Mouse (Mus musculus) CH12.LX (cell line): Measurements from ENCODE around the gene She. TPM values are rescaled to one million over a fixed set of nuclear protein-coding genes. Genes with fewer than 3 reads are reported as not detected.

Experiments
- DNase-seq: peaks from one replicate; pipeline ENCODE4 v3.0.0-alpha.2; 2013; ENCODE audit errors: extremely low read depth
- H3K27ac ChIP-seq: 2 replicates; pipeline ENCODE4 v1.5.1; 2012; ENCODE audit warnings: low read depth, mild to moderate bottlenecking, control low read depth, moderate library complexity; ENCODE audit not compliant: insufficient read depth
- H3K27me3 ChIP-seq: replicated peaks from 2 replicates; pipeline ENCODE3; 2012; ENCODE audit warnings: inconsistent platforms
- H3K36me3 ChIP-seq, 2 experiments: replicated peaks in 1 of 2; 2 replicates each; pipeline versions ENCODE3 to v1.6.1; 2012; ENCODE audit warnings: inconsistent platforms in 1 of 2, low read length in 1 of 2, mild to moderate bottlenecking in 1 of 2, mixed read lengths in 1 of 2, moderate library complexity in 1 of 2; ENCODE audit not compliant: control insufficient read depth in 1 of 2, insufficient read depth in 1 of 2
- H3K4me1 ChIP-seq, 2 experiments: 2 replicates each; pipeline ENCODE4 v1.6.1; 2012; ENCODE audit warnings: inconsistent platforms in 1 of 2, moderate library complexity in 1 of 2; ENCODE audit not compliant: insufficient read depth in 2 of 2, control insufficient read depth in 1 of 2
- H3K4me2 ChIP-seq: 2 replicates; pipeline ENCODE4 v1.6.1; 2012; ENCODE audit warnings: low read depth, mild to moderate bottlenecking, control low read depth; ENCODE audit not compliant: poor library complexity, insufficient read depth, severe bottlenecking
- H3K4me3 ChIP-seq, 3 experiments: fragments of 150-350 bp in 1 of 3; sonication (generic) in 1 of 3; replicated peaks in 1 of 3; 2 replicates each; pipeline versions ENCODE3 to v1.5.1; 2011 to 2012; ENCODE audit warnings: low read depth in 2 of 3, low read length in 2 of 3, mild to moderate bottlenecking in 2 of 3, moderate library complexity in 2 of 3, control low read depth in 1 of 3, improper control_type of control experiment in 1 of 3, inconsistent platforms in 1 of 3, mixed read lengths in 1 of 3; ENCODE audit not compliant: poor library complexity in 1 of 3
- H3K79me2 ChIP-seq: replicated peaks from 2 replicates; pipeline ENCODE4 v1.6.1; 2012; ENCODE audit warnings: mild to moderate bottlenecking, moderate library complexity; ENCODE audit not compliant: control insufficient read depth, poor library complexity, insufficient read depth, severe bottlenecking; ENCODE audit errors: extremely low read depth
- H3K9ac ChIP-seq: 2 replicates; pipeline ENCODE4 v1.6.1; 2012; ENCODE audit warnings: low read depth, mild to moderate bottlenecking, control low read depth, moderate library complexity; ENCODE audit not compliant: insufficient read depth
- H3K9me3 ChIP-seq: replicated peaks from 2 replicates; pipeline ENCODE3; 2012; ENCODE audit warnings: low read length, inconsistent platforms, mixed read lengths
- BHLHE40 ChIP-seq: IDR thresholded peaks from 2 replicates; pipeline ENCODE4 v1.6.1; 2011; ENCODE audit warnings: mild to moderate bottlenecking, low read depth, low read length, improper control_type of control experiment
- CHD1 ChIP-seq: IDR thresholded peaks from 2 replicates; pipeline ENCODE4 v1.6.1; 2012; ENCODE audit warnings: low read depth, low read length, improper control_type of control experiment, inconsistent platforms
- CHD2 ChIP-seq: IDR thresholded peaks from 2 replicates; pipeline ENCODE4 v1.6.1; 2011; ENCODE audit warnings: low read length, improper control_type of control experiment
- CTCF ChIP-seq, 2 experiments: IDR thresholded peaks in 1 of 2; conservative IDR thresholded peaks in 1 of 2; 2 replicates each; pipeline ENCODE4 v1.5.1; 2011 to 2012; ENCODE audit warnings: low read depth in 2 of 2, low read length in 2 of 2, improper control_type of control experiment in 1 of 2, inconsistent platforms in 1 of 2, mild to moderate bottlenecking in 1 of 2, moderate library complexity in 1 of 2
- E2F4 ChIP-seq: IDR thresholded peaks from 2 replicates; pipeline ENCODE4 v1.6.1; 2011; ENCODE audit warnings: low read depth, low read length, improper control_type of control experiment; ENCODE audit not compliant: insufficient replicate concordance
- ELF1 ChIP-seq: IDR thresholded peaks from 2 replicates; pipeline ENCODE4 v1.6.1; 2014; ENCODE audit warnings: low read depth, mild to moderate bottlenecking, inconsistent platforms, low read length, improper control_type of control experiment
- EP300 ChIP-seq: IDR thresholded peaks from 2 replicates; pipeline ENCODE4 v1.6.1; 2011; ENCODE audit warnings: low read length, improper control_type of control experiment
- ETS1 ChIP-seq: conservative IDR thresholded peaks from 2 replicates; pipeline ENCODE4 v1.6.1; 2012; ENCODE audit warnings: low read depth, mild to moderate bottlenecking, inconsistent platforms, low read length, improper control_type of control experiment, moderate library complexity
- GABPA ChIP-seq: IDR thresholded peaks from 2 replicates; pipeline ENCODE4 v1.6.1; 2012; ENCODE audit warnings: low read depth, low read length, improper control_type of control experiment, inconsistent platforms; ENCODE audit not compliant: insufficient replicate concordance
- HCFC1 ChIP-seq: IDR thresholded peaks from 2 replicates; pipeline ENCODE4 v1.6.1; 2012; ENCODE audit warnings: low read depth, mild to moderate bottlenecking, inconsistent platforms, low read length, improper control_type of control experiment
- IRF4 ChIP-seq: IDR thresholded peaks from 2 replicates; pipeline ENCODE4 v1.6.1; 2014; ENCODE audit warnings: low read depth, mild to moderate bottlenecking, inconsistent platforms, low read length, improper control_type of control experiment
- JUND ChIP-seq: conservative IDR thresholded peaks from 2 replicates; pipeline ENCODE4 v1.6.1; 2011; ENCODE audit warnings: low read depth, low read length, improper control_type of control experiment
- KAT2A ChIP-seq: IDR thresholded peaks from 2 replicates; pipeline ENCODE4 v1.6.1; 2012; ENCODE audit warnings: low read length, improper control_type of control experiment, inconsistent platforms; ENCODE audit not compliant: insufficient replicate concordance
- MAFK ChIP-seq: IDR thresholded peaks from 2 replicates; pipeline ENCODE4 v1.6.1; 2011; ENCODE audit warnings: low read length, improper control_type of control experiment; ENCODE audit not compliant: insufficient replicate concordance
- MAX ChIP-seq: IDR thresholded peaks from 2 replicates; pipeline ENCODE4 v1.6.1; 2011; ENCODE audit warnings: low read length, improper control_type of control experiment
- MAZ ChIP-seq: IDR thresholded peaks from 2 replicates; pipeline ENCODE4 v1.6.1; 2012; ENCODE audit warnings: low read depth, mild to moderate bottlenecking, inconsistent platforms, low read length, improper control_type of control experiment, moderate library complexity
- MEF2A ChIP-seq: IDR thresholded peaks from 2 replicates; pipeline ENCODE4 v1.6.1; 2014; ENCODE audit warnings: low read depth, mild to moderate bottlenecking, inconsistent platforms, low read length, improper control_type of control experiment, borderline replicate concordance
- MXI1 ChIP-seq: IDR thresholded peaks from 2 replicates; pipeline ENCODE4 v1.6.1; 2011; ENCODE audit warnings: mild to moderate bottlenecking, low read depth, low read length, improper control_type of control experiment
- MYC ChIP-seq: IDR thresholded peaks from 2 replicates; pipeline ENCODE4 v1.6.1; 2011; ENCODE audit warnings: low read depth, mild to moderate bottlenecking, improper control_type of control experiment, low read length
- NELFE ChIP-seq: IDR thresholded peaks from 2 replicates; pipeline ENCODE4 v1.6.1; 2011; ENCODE audit warnings: low read depth, low read length, improper control_type of control experiment
- NRF1 ChIP-seq: IDR thresholded peaks from 2 replicates; pipeline ENCODE4 v1.6.1; 2014; ENCODE audit warnings: low read depth, mild to moderate bottlenecking, inconsistent platforms, low read length, improper control_type of control experiment, moderate library complexity
- PAX5 ChIP-seq: IDR thresholded peaks from 2 replicates; pipeline ENCODE4 v1.6.1; 2012; ENCODE audit warnings: low read length, inconsistent platforms, mixed read lengths
- POLR2A ChIP-seq: IDR thresholded peaks from 2 replicates; pipeline ENCODE4 v1.6.1; 2011; ENCODE audit warnings: low read depth, mild to moderate bottlenecking, improper control_type of control experiment, low read length
- POLR2AphosphoS2 ChIP-seq: IDR thresholded peaks from 2 replicates; pipeline ENCODE4 v1.6.1; 2011; ENCODE audit warnings: low read depth, low read length, improper control_type of control experiment
- RAD21 ChIP-seq: IDR thresholded peaks from 2 replicates; pipeline ENCODE4 v1.6.1; 2011; ENCODE audit warnings: low read depth, mild to moderate bottlenecking, low read length, improper control_type of control experiment, moderate library complexity
- RCOR1 ChIP-seq: conservative IDR thresholded peaks from 2 replicates; pipeline ENCODE4 v1.6.1; 2012; ENCODE audit warnings: low read depth, mild to moderate bottlenecking, inconsistent platforms, low read length, improper control_type of control experiment
- SIN3A ChIP-seq: IDR thresholded peaks from 2 replicates; pipeline ENCODE4 v1.6.1; 2012; ENCODE audit warnings: low read length, improper control_type of control experiment, inconsistent platforms
- SMC3 ChIP-seq: IDR thresholded peaks from 2 replicates; pipeline ENCODE4 v1.6.1; 2011; ENCODE audit warnings: low read depth, low read length, improper control_type of control experiment
- TBP ChIP-seq: conservative IDR thresholded peaks from 2 replicates; pipeline ENCODE4 v1.6.1; 2011; ENCODE audit warnings: low read depth, low read length, improper control_type of control experiment
- TCF12 ChIP-seq: IDR thresholded peaks from 2 replicates; pipeline ENCODE4 v1.6.1; 2014; ENCODE audit warnings: low read depth, mild to moderate bottlenecking, inconsistent platforms, low read length, improper control_type of control experiment
- UBTF ChIP-seq: IDR thresholded peaks from 2 replicates; pipeline ENCODE4 v1.6.1; 2012; ENCODE audit warnings: low read depth, mild to moderate bottlenecking, inconsistent platforms, low read length, improper control_type of control experiment, moderate library complexity
- USF1 ChIP-seq: IDR thresholded peaks from 2 replicates; pipeline ENCODE4 v1.6.1; 2014; ENCODE audit warnings: low read depth, mild to moderate bottlenecking, inconsistent platforms, low read length, improper control_type of control experiment
- USF2 ChIP-seq: conservative IDR thresholded peaks from 2 replicates; pipeline ENCODE4 v1.6.1; 2011; ENCODE audit warnings: low read depth, low read length, improper control_type of control experiment
- ZC3H11A ChIP-seq: IDR thresholded peaks from 2 replicates; pipeline ENCODE4 v1.6.1; 2012; ENCODE audit warnings: low read depth, mild to moderate bottlenecking, inconsistent platforms, low read length, improper control_type of control experiment
- ZKSCAN1 ChIP-seq: IDR thresholded peaks from 2 replicates; pipeline ENCODE4 v1.6.1; 2012; ENCODE audit warnings: low read depth, inconsistent platforms, low read length, improper control_type of control experiment, borderline replicate concordance
- ZMIZ1 ChIP-seq: IDR thresholded peaks from 2 replicates; pipeline ENCODE4 v1.6.1; 2012; ENCODE audit warnings: low read depth, mild to moderate bottlenecking, inconsistent platforms, low read length, improper control_type of control experiment
- ZNF384 ChIP-seq: IDR thresholded peaks from 2 replicates; pipeline ENCODE4 v1.6.1; 2012; ENCODE audit warnings: low read depth, low read length, improper control_type of control experiment, inconsistent platforms
- dilution Hi-C: fragments of 300-500 bp; cut with MboI; formaldehyde crosslinking; loops from 2 replicates; pipeline ENCODE4 v1.14.3; 2020; ENCODE audit warnings: low sequenced_read_pairs; ENCODE audit not compliant: extremely low pct_unique_long_range_greater_than_20kb, extremely low pct_ligation_motif_present
- in situ Hi-C: fragments of 300-500 bp; cut with MboI; formaldehyde crosslinking; loops from 3 replicates; pipeline ENCODE4 v1.14.3; 2019; ENCODE audit warnings: low sequenced_read_pairs, low pct_ligation_motif_present, low pct_unique_long_range_greater_than_20kb, mixed read lengths
- polyA plus RNA-seq: library from polyadenylated mRNA; unstranded; fragments of >175 nt; gene quantifications from 2 replicates; pipeline ENCODE4 v1.2.1, GENCODE M21; 2012; ENCODE audit warnings: low read depth; ENCODE audit not compliant: insufficient read length
- total RNA-seq, 2 experiments: library from RNA; depleted of rRNA; stranded (reverse); fragments of 300-350 nt in 1 of 2; fragments of >200 nt in 1 of 2; gene quantifications; 2 replicates each; pipeline ENCODE4 v1.2.3; 2012 to 2014

She gene
- total and polyA plus RNA-seq, 3 experiments, result not detected

DNA sequence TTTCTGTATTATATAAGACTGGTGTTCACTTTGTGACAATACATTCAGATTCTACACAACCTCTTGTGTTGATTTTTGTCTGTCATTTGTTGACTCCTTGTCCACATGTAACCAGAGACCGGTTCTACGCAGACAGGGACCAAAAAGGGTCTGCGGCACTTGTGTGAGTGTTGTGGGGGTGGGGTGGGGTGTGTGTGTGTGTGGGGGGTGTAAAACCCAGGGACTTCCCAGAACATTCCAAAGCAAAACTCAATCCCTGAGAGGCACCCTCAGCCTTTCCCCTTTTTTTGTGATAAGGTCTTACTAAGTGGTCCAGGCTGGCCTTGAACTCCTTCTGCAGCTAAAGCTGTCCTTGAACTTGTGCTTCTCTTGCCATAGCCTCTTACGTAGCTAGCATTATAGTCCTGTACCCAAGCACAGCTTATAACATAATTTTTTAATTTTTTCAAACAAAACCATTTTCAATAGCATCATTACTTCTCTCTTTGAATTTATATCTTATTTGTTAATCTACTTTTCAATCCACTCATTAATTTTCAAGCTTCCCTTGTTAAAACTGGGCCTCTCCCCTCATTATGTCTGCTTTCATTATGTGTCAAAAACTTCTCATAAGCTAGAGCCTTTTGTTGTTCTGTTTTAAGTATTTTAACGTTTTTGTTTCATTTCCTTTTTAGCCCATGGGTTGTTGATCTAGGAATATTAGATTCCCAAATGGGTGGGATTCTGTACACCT lies 30.2 kb upstream of the She start (continued):
- no peak for TF ChIP-seq HCFC1
- TF ChIP-seq SIN3A, result no peak; the same call in 1 of the 2 replicates
- no peak for TF ChIP-seq POLR2A
- TF ChIP-seq IRF4, result peak; percentile 89

DNA sequence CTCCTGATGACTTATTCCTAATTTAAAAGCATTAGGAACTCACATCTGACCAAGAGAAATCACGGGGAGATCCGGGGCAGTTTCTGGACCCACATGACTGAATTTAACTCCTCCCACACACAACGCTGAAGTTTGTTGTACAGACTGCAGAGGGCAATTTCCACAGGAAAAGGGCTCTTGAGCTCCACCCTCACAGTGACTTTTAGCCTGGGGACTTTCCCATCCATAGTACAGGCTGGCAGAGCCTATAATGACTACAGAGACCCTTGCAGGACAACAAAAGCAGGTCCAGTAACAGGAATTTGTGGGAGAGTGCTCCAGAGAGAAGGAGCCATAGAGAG lies 29.7 kb upstream of the She start:
- dilution Hi-C loops (no loop called here), in situ Hi-C loops (no loop called here)
- Histone ChIP-seq H3K9ac (no peak overlapping the region; the same call in 1 of the 2 replicates), H3K4me3 (peak overlapping the region in 1 of 3 experiments; percentile 29), H3K79me2 (no peaks in the 10 kb centered on the region), H3K27me3 (no peaks in the 10 kb centered on the region), H3K36me3 (no peaks in the 10 kb centered on the region), H3K4me2 (peak overlapping the region; percentile 8; the same call in 1 of the 2 replicates), H3K27ac (no peak overlapping the region), H3K4me1 (peaks cover 11 to 40% of the 10 kb centered on the region in 2 experiments), H3K9me3 (no peaks in the 10 kb centered on the region)
- DNase-seq, result peak; percentile 91
- TF ChIP-seq SMC3 (no peak), MEF2A (no peak), POLR2A (peak; percentile 36), EP300 (no peak; the same call in 1 of the 2 replicates), SIN3A (no peak; the same call in 1 of the 2 replicates), TCF12 (no peak; the same call in 1 of the 2 replicates), ZMIZ1 (no peak), USF1 (peak; percentile 66), MXI1 (no peak), NRF1 (no peak), KAT2A (no peak), MYC (no peak), POLR2AphosphoS2 (no peak), ZNF384 (no peak), ZKSCAN1 (no peak), RCOR1 (no peak), ZC3H11A (no peak), MAZ (no peak), TBP (peak; percentile 73; the same call in 1 of the 2 replicates), UBTF (no peak), CTCF (conservative IDR thresholded peaks at IDR 0.05 in 1 of 2, IDR thresholded peaks at IDR 0.05 in 1 of 2; ENCODE audit: low read depth in 2 of 2, low read length in 2 of 2) (peak in 1 of 2 experiments; percentile 24; a peak in 2 of 4 replicates), USF2 (peak; percentile 67; the same call in 1 of the 2 replicates), JUND (no peak; the same call in 1 of the 2 replicates), MAX (no peak), MAFK (no peak), E2F4 (no peak), NELFE (0 out of 2 replicates have a peak, but pooled peaks have one; percentile 29), HCFC1 (no peak), ETS1 (peak; percentile 38; the same call in 1 of the 2 replicates), CHD1 (no peak; the same call in 1 of the 2 replicates), GABPA (no peak), CHD2 (no peak), PAX5 (no peak), ELF1 (no peak; the same call in 1 of the 2 replicates), BHLHE40 (peak; percentile 30; the same call in 1 of the 2 replicates), RAD21 (no peak)
